Mouse (Mus musculus) small intestine, adult 2 months (tissue): ENCODE data around the gene Cdc7. TPM values are rescaled to one million over a fixed set of nuclear protein-coding genes. Genes with fewer than 3 reads are reported as not detected.
"Not testable (repeated sequence)": the region's sequence is repeated elsewhere in the genome, so short reads cannot be mapped to it uniquely, and the experiment has no call there.

Experiments used
- H3K27ac ChIP-seq: fragments of 200-500 bp; 2 replicates; pipeline ENCODE4 v1.5.1; 2012; ENCODE audit warnings: low read depth, low read length, control low read depth, inconsistent platforms; ENCODE audit not compliant: insufficient read depth
- H3K27me3 ChIP-seq: fragments of 200-500 bp; 2 replicates; pipeline ENCODE4 v1.6.1; 2012; ENCODE audit warnings: mild to moderate bottlenecking, moderate library complexity, low read length, inconsistent platforms; ENCODE audit not compliant: control insufficient read depth, insufficient read depth
- H3K36me3 ChIP-seq: fragments of 200-500 bp; 2 replicates; pipeline ENCODE4 v1.6.1; 2012; ENCODE audit warnings: mild to moderate bottlenecking, low read length, control low read depth, inconsistent platforms; ENCODE audit not compliant: control insufficient read depth, insufficient read depth
- H3K4me1 ChIP-seq: fragments of 200-500 bp; 2 replicates; pipeline ENCODE4 v1.6.1; 2012; ENCODE audit warnings: low read length, inconsistent platforms, mixed read lengths; ENCODE audit not compliant: control insufficient read depth, insufficient read depth, insufficient read length
- H3K4me3 ChIP-seq: fragments of 200-500 bp; 2 replicates; pipeline ENCODE4 v1.5.1; 2012; ENCODE audit warnings: low read depth, mild to moderate bottlenecking, control low read depth, inconsistent platforms, low read length, moderate library complexity
- CTCF ChIP-seq: fragments of 200-500 bp; IDR thresholded peaks from 2 replicates; pipeline ENCODE4 v1.5.1; 2012; ENCODE audit warnings: low read depth, mild to moderate bottlenecking, control low read depth, inconsistent platforms, low read length, moderate library complexity, mixed read lengths; ENCODE audit not compliant: insufficient replicate concordance, insufficient read length; ENCODE audit errors: extremely low read depth
- POLR2A ChIP-seq: fragments of 200-500 bp; IDR thresholded peaks from 2 replicates; pipeline ENCODE4 v1.6.1; 2012; ENCODE audit warnings: low read depth, mild to moderate bottlenecking, control low read depth, inconsistent platforms, low read length, moderate library complexity
- WGBS: fragments of 180-500 bp; shearing (Covaris S2); methylation state at CpG from one replicate; pipeline ENCODE4 v1.1.7; 2018; 5-methylcytosine and 5-hydroxymethylcytosine counted together
- polyA plus RNA-seq: library from polyadenylated mRNA; depleted of rRNA; stranded (reverse); fragments of >200 nt; gene quantifications from 2 replicates; pipeline ENCODE4 v1.2.3, GENCODE M21; 2012

Cdc7 gene
- polyA plus RNA-seq, 1 experiment, result 1.9 TPM

DNA sequence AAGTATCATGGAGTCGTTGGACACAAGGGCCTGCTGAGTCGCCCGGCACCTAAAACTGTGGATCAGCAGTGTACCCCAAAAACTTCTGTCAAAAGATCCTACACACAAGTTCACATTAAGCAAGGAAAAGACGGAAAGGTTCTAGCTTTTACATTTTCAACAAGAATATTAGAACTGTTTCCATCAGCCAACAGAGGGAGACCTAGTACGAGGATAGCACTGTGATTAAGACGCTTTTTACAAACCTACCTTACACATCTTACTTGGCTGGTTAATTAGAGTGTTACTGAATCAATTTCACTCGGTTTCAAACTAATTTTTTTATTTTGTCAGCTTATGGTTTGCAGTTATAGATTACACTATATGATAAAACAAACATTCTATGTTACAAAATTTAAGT is 9.8 kb downstream of the Cdc7 start:
- peaks cover 21% of the 10 kb centered on the region for H3K36me3 ChIP-seq
- H3K27me3 ChIP-seq, result no peaks in the 10 kb centered on the region
- WGBS, result 90% methylated on average over 7 of the region's 7 CpGs
- TF ChIP-seq CTCF, result no peak
- no peak for TF ChIP-seq POLR2A
- H3K4me3 ChIP-seq, result no peak overlapping the region
- no peaks in the 10 kb centered on the region for H3K4me1 ChIP-seq
- H3K27ac ChIP-seq, result no peak overlapping the region

DNA sequence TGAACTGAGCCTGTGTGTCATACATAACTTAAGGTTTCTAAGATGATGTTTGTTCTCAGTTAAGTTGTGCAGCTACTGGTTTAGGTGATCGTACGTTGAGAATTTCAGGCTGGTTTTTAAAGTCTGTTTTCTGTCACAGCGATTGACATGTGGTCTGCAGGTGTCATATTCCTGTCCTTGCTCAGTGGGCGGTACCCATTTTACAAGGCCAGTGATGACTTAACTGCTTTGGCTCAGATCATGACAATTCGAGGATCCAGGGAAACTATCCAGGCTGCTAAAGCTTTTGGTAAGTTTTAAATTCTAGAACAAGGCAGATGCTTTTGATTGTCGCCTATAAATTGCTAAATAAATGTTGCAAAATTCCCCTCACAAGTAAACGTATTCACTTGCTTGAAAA is 15.0 kb downstream of the Cdc7 start:
- Histone ChIP-seq H3K4me1 (peaks cover 3% of the 10 kb centered on the region; the same call in 1 of the 2 replicates), H3K36me3 (peaks cover 15% of the 10 kb centered on the region), H3K27me3 (no peaks in the 10 kb centered on the region), H3K27ac (no peak overlapping the region), H3K4me3 (no peak overlapping the region)
- WGBS, result 81% methylated on average over 7 of the region's 7 CpGs
- TF ChIP-seq POLR2A (no peak), CTCF (no peak)

DNA sequence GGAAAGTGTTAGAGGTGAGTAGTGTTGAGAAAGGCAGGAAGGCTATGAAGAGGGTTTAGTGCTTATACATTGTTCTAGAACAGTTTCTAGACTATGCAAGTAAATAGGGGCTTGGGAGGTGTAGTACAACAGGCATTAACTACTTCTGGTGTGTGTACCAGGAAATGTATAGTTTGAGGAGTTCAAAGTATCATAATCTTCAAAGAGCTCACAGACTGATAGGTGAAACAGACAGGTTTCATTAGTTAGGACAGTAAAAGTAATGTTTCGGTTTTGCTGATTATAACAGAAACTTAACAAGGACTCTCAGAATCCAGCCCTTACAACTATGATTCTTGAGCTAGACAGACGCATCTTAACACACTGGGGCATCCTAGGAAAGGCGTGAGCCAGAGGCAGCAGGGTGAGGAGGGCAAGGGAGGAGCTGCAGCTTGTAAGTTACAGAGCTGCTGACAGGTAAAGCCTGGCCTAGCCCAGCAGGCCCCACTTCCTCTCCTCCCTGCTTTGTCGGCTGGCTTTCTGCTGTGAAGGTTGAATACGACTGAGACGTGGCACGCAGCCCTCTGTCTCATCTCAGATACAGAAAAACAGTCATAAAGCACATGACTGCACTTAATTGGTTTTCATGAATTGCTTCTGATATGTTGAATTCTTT is 18.3 kb downstream of the Cdc7 start:
- Histone ChIP-seq H3K27ac (0 out of 2 replicates have a peak overlapping the region, but pooled peaks have one; percentile 15), H3K4me1 (peaks cover 3% of the 10 kb centered on the region; the same call in 1 of the 2 replicates), H3K36me3 (no peaks in the 10 kb centered on the region; the same call in 1 of the 2 replicates), H3K27me3 (no peaks in the 10 kb centered on the region), H3K4me3 (no peak overlapping the region)
- WGBS, result 35% methylated on average over 7 of the region's 7 CpGs
- TF ChIP-seq POLR2A (no peak), CTCF (no peak)

DNA sequence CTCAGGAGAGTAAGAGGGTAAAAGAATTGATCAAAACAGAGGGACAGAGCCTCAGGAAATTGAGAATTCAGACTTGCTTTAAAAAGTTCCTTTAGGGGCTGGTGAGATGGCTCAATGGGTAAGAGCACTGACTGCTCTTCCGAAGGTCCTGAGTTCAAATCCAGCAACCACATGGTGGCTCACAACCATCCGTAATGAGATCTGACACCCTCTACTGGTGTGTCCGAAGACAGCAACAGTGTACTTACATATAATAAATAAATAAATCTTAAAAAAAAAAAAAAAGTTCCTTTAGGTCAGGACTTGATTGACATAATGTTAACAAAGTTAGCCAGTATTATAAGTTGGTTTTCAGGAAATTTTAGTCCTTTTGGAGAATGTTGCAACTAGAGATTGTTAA is 20.8 kb downstream of the Cdc7 start:
- not testable (repeated sequence) for H3K27ac ChIP-seq, H3K27me3 ChIP-seq, H3K4me1 ChIP-seq, H3K36me3 ChIP-seq, H3K4me3 ChIP-seq
- WGBS, result 93% methylated on average over 3 of the region's 3 CpGs

DNA sequence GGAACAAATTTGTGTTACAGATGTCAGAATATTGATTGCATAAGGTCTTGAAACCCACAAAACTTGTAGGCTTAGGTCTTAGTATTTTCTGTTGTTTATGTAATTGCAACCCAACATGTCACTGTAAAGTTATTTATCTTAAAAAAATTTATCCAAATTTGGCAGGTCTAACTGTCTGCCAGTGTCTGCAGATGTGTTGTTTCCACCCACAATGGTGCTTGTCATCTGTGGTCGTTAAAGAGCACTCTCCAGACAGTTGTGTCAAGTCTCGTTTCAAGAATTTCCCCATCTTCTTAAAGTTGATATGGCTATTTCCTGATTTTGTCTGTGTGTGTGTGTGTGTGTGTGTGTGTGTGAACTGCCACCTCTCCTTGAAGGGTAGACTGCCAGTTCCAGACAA is 21.5 kb downstream of the Cdc7 start:
- TF ChIP-seq CTCF (no peak), POLR2A (no peak)
- H3K4me1 ChIP-seq, result peaks cover 5% of the 10 kb centered on the region; the same call in 1 of the 2 replicates
- H3K4me3 ChIP-seq, result no peak overlapping the region
- H3K27me3 ChIP-seq, result no peaks in the 10 kb centered on the region
- 56% methylated on average over 2 of the region's 2 CpGs for WGBS
- H3K27ac ChIP-seq, result no peak overlapping the region; the same call in 1 of the 2 replicates
- no peaks in the 10 kb centered on the region for H3K36me3 ChIP-seq

DNA sequence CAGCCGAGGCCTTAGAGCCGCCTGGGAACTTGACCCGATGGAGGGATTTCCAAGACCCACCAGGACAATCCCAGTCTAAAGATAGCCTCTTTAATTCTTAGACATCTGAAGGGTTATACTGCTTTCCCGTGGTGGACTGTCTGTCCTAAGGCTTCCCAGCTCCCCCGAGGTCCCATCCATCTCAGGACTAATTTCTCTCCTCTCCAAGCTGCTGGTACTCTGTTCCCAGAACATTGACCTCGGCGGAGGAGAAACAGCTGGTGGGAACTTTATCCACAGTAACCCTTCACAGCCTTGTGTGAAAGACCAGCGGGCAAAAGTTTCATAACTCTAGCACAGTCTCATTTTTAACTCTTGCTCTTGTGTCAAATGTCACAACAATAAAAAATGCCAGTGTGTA is 25.1 kb downstream of the Cdc7 start:
- Histone ChIP-seq H3K4me3 (no peak overlapping the region), H3K36me3 (no peaks in the 10 kb centered on the region), H3K27me3 (no peaks in the 10 kb centered on the region), H3K27ac (peak overlapping the region; percentile 46; the same call in 1 of the 2 replicates), H3K4me1 (0 out of 2 replicates have a peak, but pooled peaks cover 2% of the 10 kb centered on the region)
- 63% methylated on average over 8 of the region's 8 CpGs for WGBS
- TF ChIP-seq CTCF (no peak), POLR2A (no peak)

DNA sequence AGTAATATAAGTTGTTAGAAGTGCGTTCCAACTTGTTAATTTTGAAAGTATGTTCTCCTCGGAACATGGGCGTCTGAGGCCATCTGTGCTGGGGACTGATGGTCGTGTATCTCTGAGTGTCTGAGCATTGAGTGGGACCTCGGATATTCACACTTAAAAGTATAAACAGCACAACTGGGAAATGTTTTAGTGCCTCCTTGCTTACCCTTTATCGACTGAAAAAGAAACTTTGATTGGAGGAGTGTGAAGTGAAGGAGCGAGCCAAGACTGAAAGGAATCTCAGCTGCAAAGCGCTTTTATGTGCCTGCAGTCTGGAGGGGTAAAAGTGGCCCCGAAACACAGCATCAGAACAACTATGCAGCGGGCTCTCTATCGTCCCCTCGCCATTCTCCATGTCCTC is 25.7 kb downstream of the Cdc7 start:
- Histone ChIP-seq H3K4me3 (no peak overlapping the region), H3K27me3 (no peaks in the 10 kb centered on the region), H3K36me3 (no peaks in the 10 kb centered on the region), H3K4me1 (0 out of 2 replicates have a peak, but pooled peaks cover 2% of the 10 kb centered on the region), H3K27ac (no peak overlapping the region)
- 73% methylated on average over 12 of the region's 12 CpGs for WGBS
- TF ChIP-seq POLR2A (no peak), CTCF (no peak)
